In the genomic region with DNA sequence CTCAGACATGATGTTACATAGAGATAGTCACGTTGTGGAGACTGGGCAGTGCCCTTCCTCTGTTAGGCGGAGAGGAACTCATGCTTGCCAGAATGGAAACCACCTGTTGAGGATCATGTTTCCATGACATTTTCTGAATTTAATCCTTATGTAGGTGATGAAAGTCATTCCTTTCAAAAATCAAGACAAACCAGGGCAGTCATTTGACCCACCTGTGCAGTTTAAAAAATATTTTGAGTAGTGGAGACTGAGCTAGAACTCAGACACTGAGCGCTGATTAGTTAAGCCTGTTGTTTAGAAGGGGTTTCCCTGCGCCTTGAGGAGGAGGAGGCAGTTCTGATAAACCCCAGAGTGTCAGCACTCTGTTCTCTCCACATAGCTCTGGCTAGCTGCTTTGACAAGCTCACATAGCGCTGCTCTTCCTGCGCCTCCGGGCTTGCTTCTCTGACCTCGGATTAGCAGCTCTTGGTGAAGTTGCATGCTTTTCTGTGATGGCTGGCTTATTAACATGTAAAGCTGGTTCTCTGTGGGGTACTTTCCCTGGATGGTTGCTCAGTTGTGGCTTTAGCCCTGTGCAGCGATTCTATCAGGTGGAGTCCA, we compare ENCODE assay signal across 23 mouse cellular contexts. TPM values are rescaled to one million over a fixed set of nuclear protein-coding genes. Genes with fewer than 3 reads are reported as not detected.
DNase-seq lines count a peak whose midpoint lies in the region; ATAC-seq and TF ChIP-seq lines count a peak whose summit lies in the region.
"Had no signal": no experiment of that assay in that cellular context is flagged by ENCODE, and none has a peak within 500 bp of the region (broad histone marks: within the 10 kb centered on the region; RNA-seq: fewer than 3 reads in every experiment).

No protein-coding gene starts in this region.

- DNase-seq in hindbrain, embryonic 11.5 days (ENCODE audit: low spot score): peak; percentile 11
- DNase-seq in hindbrain, postnatal 0 days (ENCODE audit: low spot score): no peak
- DNase-seq in embryo, embryonic 10 days (ENCODE audit: low spot score): peak; percentile 60
- DNase-seq in midbrain, embryonic 14.5 days: peak; percentile 63
- no peak for DNase-seq in cerebellum, adult 18-20 months
- DNase-seq: adrenal gland, postnatal 36 days; cerebellum, adult 8-10 months; gastrocnemius, postnatal 25 days; kidney, adult 9 months; kidney, postnatal 36 days; lung, postnatal 4 days; retina, postnatal 1 day; right cerebral cortex, postnatal 4 days; thymus, postnatal 14 days had no signal

- no peak overlapping the region for H3K9ac ChIP-seq in hindbrain, embryonic 11.5 days (ENCODE audit: low read depth, low read length)
- H3K9ac ChIP-seq in hindbrain, postnatal 0 days (replicated peaks; ENCODE audit: low read length): no peak overlapping the region
- H3K9ac ChIP-seq in embryonic facial prominence, embryonic 13.5 days: 0 out of 2 replicates have a peak overlapping the region, but pooled peaks have one; percentile 16
- H3K9ac ChIP-seq in midbrain, embryonic 14.5 days (replicated peaks; ENCODE audit: low read length): no peak overlapping the region
- H3K9ac ChIP-seq in intestine, embryonic 16.5 days (ENCODE audit: low read depth, low read length): no peak overlapping the region
- H3K9ac ChIP-seq: hindbrain, embryonic 12.5 days; limb, embryonic 13.5 days; liver, embryonic 14.5 days; lung, embryonic 15.5 days had no signal

- no peaks in the 10 kb centered on the region for H3K36me3 ChIP-seq in hindbrain, embryonic 11.5 days (ENCODE audit: control insufficient read depth, insufficient read depth, low read length)
- H3K36me3 ChIP-seq in hindbrain, postnatal 0 days (ENCODE audit: insufficient read depth, low read length): peaks cover 16% of the 10 kb centered on the region; the same call in 1 of the 2 replicates
- no peaks in the 10 kb centered on the region for H3K36me3 ChIP-seq in embryonic facial prominence, embryonic 13.5 days
- H3K36me3 ChIP-seq in midbrain, embryonic 14.5 days (ENCODE audit: control insufficient read depth, insufficient read depth, low read length): peaks cover 40% of the 10 kb centered on the region
- no peaks in the 10 kb centered on the region for H3K36me3 ChIP-seq in intestine, embryonic 16.5 days (ENCODE audit: control insufficient read depth, insufficient read depth, low read length)
- H3K36me3 ChIP-seq: lung, embryonic 15.5 days had no signal

- H3K4me1 ChIP-seq in hindbrain, embryonic 11.5 days (replicated peaks; ENCODE audit: control insufficient read depth, insufficient read depth, low read length): no peaks in the 10 kb centered on the region
- no peaks in the 10 kb centered on the region for H3K4me1 ChIP-seq in hindbrain, postnatal 0 days (ENCODE audit: insufficient read depth, low read length)
- H3K4me1 ChIP-seq in embryonic facial prominence, embryonic 13.5 days: peaks cover 50% of the 10 kb centered on the region
- no peaks in the 10 kb centered on the region for H3K4me1 ChIP-seq in midbrain, embryonic 14.5 days (ENCODE audit: control insufficient read depth, insufficient read depth, low read length)
- 0 out of 2 replicates have a peak, but pooled peaks cover 3% of the 10 kb centered on the region for H3K4me1 ChIP-seq in intestine, embryonic 16.5 days (ENCODE audit: control insufficient read depth, insufficient read depth, low read length)
- H3K4me1 ChIP-seq: lung, embryonic 15.5 days had no signal

- no peak overlapping the region for H3K27ac ChIP-seq in hindbrain, embryonic 11.5 days (ENCODE audit: low read depth, low read length)
- H3K27ac ChIP-seq in hindbrain, postnatal 0 days: no peak overlapping the region
- H3K27ac ChIP-seq in embryonic facial prominence, embryonic 13.5 days: peak overlapping the region; percentile 48; the same call in 1 of the 2 replicates
- no peak overlapping the region for H3K27ac ChIP-seq in midbrain, embryonic 14.5 days (replicated peaks; ENCODE audit: low read depth, low read length)
- H3K27ac ChIP-seq in intestine, embryonic 16.5 days (ENCODE audit: low read length): no peak overlapping the region
- H3K27ac ChIP-seq: hindbrain, embryonic 12.5 days; limb, embryonic 13.5 days; liver, embryonic 14.5 days; lung, embryonic 15.5 days had no signal

- no peak for ATAC-seq in hindbrain, embryonic 11.5 days (ENCODE audit: low FRiP score)
- no peak for ATAC-seq in hindbrain, postnatal 0 days
- ATAC-seq in embryonic facial prominence, embryonic 13.5 days (ENCODE audit: insufficient number of reproducible peaks, insufficient read depth, low FRiP score, low TSS enrichment, low read depth): no peak
- no peak for ATAC-seq in midbrain, embryonic 14.5 days (ENCODE audit: low FRiP score, low TSS enrichment)
- no peak for ATAC-seq in intestine, embryonic 16.5 days
- ATAC-seq: forebrain, embryonic 14.5 days; inflammation-experienced regulatory T-cells, adult 6 months had no signal

- H3K27me3 ChIP-seq in hindbrain, embryonic 11.5 days (ENCODE audit: control insufficient read depth, insufficient read depth, low read length): no peaks in the 10 kb centered on the region
- no peaks in the 10 kb centered on the region for H3K27me3 ChIP-seq in hindbrain, postnatal 0 days (ENCODE audit: insufficient read depth, low read length)
- no peaks in the 10 kb centered on the region for H3K27me3 ChIP-seq in embryonic facial prominence, embryonic 13.5 days
- H3K27me3 ChIP-seq in midbrain, embryonic 14.5 days (ENCODE audit: control insufficient read depth, insufficient read depth, low read length): no peaks in the 10 kb centered on the region
- H3K27me3 ChIP-seq in intestine, embryonic 16.5 days (replicated peaks; ENCODE audit: control insufficient read depth, insufficient read depth, low read length): no peaks in the 10 kb centered on the region
- H3K27me3 ChIP-seq: hindbrain, embryonic 12.5 days; limb, embryonic 13.5 days; lung, embryonic 15.5 days had no signal

- 60% methylated on average over 9 of the region's 9 CpGs for WGBS in hindbrain, embryonic 11.5 days
- 59% methylated on average over 9 of the region's 9 CpGs for WGBS in hindbrain, postnatal 0 days
- 11% methylated on average over 9 of the region's 9 CpGs for WGBS in embryonic facial prominence, embryonic 13.5 days
- WGBS in midbrain, embryonic 14.5 days: 24% methylated on average over 9 of the region's 9 CpGs
- WGBS in intestine, embryonic 16.5 days: 56% methylated on average over 9 of the region's 9 CpGs

- H3K9me3 ChIP-seq in hindbrain, embryonic 11.5 days (ENCODE audit: control insufficient read depth, low read length): no peaks in the 10 kb centered on the region
- H3K9me3 ChIP-seq in hindbrain, postnatal 0 days (ENCODE audit: low read length): no peaks in the 10 kb centered on the region
- no peaks in the 10 kb centered on the region for H3K9me3 ChIP-seq in embryonic facial prominence, embryonic 13.5 days
- H3K9me3 ChIP-seq in midbrain, embryonic 14.5 days (ENCODE audit: control insufficient read depth, low read length): no peaks in the 10 kb centered on the region
- H3K9me3 ChIP-seq in intestine, embryonic 16.5 days (ENCODE audit: control insufficient read depth, low read length): no peaks in the 10 kb centered on the region
- H3K9me3 ChIP-seq: hindbrain, embryonic 12.5 days; limb, embryonic 13.5 days; lung, embryonic 15.5 days had no signal

- no peak overlapping the region for H3K4me2 ChIP-seq in hindbrain, embryonic 11.5 days (replicated peaks; ENCODE audit: low read depth, low read length)
- no peak overlapping the region for H3K4me2 ChIP-seq in hindbrain, postnatal 0 days (ENCODE audit: low read depth, low read length)
- no peak overlapping the region for H3K4me2 ChIP-seq in embryonic facial prominence, embryonic 13.5 days
- no peak overlapping the region for H3K4me2 ChIP-seq in midbrain, embryonic 14.5 days (ENCODE audit: low read length)
- H3K4me2 ChIP-seq in intestine, embryonic 16.5 days (ENCODE audit: low read depth, low read length): no peak overlapping the region
- H3K4me2 ChIP-seq: hindbrain, embryonic 12.5 days; limb, embryonic 13.5 days; lung, embryonic 15.5 days had no signal

- H3K4me3 ChIP-seq in hindbrain, embryonic 11.5 days (ENCODE audit: low read depth, low read length): no peak overlapping the region
- no peak overlapping the region for H3K4me3 ChIP-seq in hindbrain, postnatal 0 days (ENCODE audit: low read length)
- H3K4me3 ChIP-seq in embryonic facial prominence, embryonic 13.5 days: no peak overlapping the region
- H3K4me3 ChIP-seq in midbrain, embryonic 14.5 days (replicated peaks; ENCODE audit: low read depth, low read length): no peak overlapping the region
- no peak overlapping the region for H3K4me3 ChIP-seq in intestine, embryonic 16.5 days (ENCODE audit: low read length)
- H3K4me3 ChIP-seq: erythroblast, embryonic 14.5 days; hindbrain, embryonic 12.5 days; limb, embryonic 13.5 days; lung, embryonic 15.5 days had no signal

- no peak for TF ChIP-seq CTCF in hindbrain, postnatal 0 days (IDR thresholded peaks at IDR 0.05; ENCODE audit: low read depth)

RNA-seq across cellular contexts. Expression of gene Vps8, which starts 22.2 kb away (rescaled TPM):
- polyA plus RNA-seq in hindbrain, embryonic 11.5 days (2014; fragmentation: Nextera tagmentation; extraction: Ambion mirVana): 27.0 and 29.6 TPM in 2 replicates
- total RNA-seq in hindbrain, postnatal 0 days (2014; rRNA removed): 27.9 and 39.9 TPM in 2 replicates
- 21.2 and 24.3 TPM in 2 replicates for polyA plus RNA-seq in hindbrain, postnatal 0 days (2015; fragmentation: Nextera tagmentation; extraction: Ambion mirVana)
- 10.7 and 13.6 TPM in 2 replicates for polyA plus RNA-seq in embryonic facial prominence, embryonic 13.5 days (2015; fragmentation: Nextera tagmentation; extraction: Ambion mirVana)
- 31.6 and 41.1 TPM in 2 replicates for polyA plus RNA-seq in midbrain, embryonic 14.5 days (2014; fragmentation: Nextera tagmentation; extraction: Ambion mirVana)
- polyA plus RNA-seq in intestine, embryonic 16.5 days (2015; fragmentation: Nextera tagmentation; extraction: Ambion mirVana): 16.6 and 18.2 TPM in 2 replicates

Comparison
In these comparisons a context has a peak if more than half of its experiments do, and no peak if none do; other contexts are left out.
1. DNase-seq: peak in hindbrain, embryonic 11.5 days (single experiment), embryo, embryonic 10 days (single experiment) and midbrain, embryonic 14.5 days (single experiment); none in hindbrain, postnatal 0 days (single experiment) and cerebellum, adult 18-20 months (0 of 2).